ENCODE assay signal across 35 mouse cellular contexts in the genomic region with DNA sequence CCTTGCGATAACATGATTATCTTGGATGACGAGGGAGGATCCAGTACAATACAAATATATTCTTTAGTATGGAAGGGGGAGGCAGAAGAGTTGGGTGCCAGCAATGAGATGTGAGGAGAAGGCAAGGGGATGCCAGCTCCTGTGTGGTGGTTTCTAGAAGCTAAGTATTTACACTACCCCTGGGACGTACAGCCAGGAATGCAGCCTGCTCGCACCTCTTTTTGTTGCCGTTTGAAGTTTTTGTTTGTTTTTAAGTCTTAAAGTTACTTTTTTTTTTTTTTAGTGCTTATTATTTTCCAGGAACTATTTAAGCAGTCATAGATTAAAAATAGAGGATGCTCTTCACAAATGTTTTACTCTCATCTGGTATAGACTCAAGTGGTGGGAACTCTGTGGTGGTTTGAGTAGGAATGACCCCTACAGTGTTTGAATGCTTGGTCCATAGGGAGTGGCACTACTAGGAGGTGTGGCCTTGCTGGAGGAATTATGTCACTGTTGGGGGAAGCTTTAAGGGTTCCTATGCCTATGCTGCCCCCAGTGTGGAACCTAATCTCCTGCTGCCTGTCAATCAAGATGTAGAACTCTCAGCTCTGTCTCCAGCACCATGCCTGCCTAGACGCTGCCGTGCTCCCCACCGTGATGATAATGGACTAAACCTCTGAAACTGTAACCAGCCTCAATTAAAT. TPM values are rescaled to one million over a fixed set of nuclear protein-coding genes. Genes with fewer than 3 reads are reported as not detected.
DNase-seq lines count a peak whose midpoint lies in the region; ATAC-seq and TF ChIP-seq lines count a peak whose summit lies in the region.
"Had no signal": no experiment of that assay in that cellular context is flagged by ENCODE, and none has a peak within 500 bp of the region (broad histone marks: within the 10 kb centered on the region; RNA-seq: fewer than 3 reads in every experiment).

No protein-coding gene starts in this region.

- H3K9ac ChIP-seq in lung, postnatal 0 days (replicated peaks; ENCODE audit: low read depth) = no peak overlapping the region
- H3K9ac ChIP-seq in stomach, postnatal 0 days (ENCODE audit: low read length) = no peak overlapping the region
- H3K9ac ChIP-seq: embryonic facial prominence, embryonic 12.5 days; embryonic facial prominence, embryonic 15.5 days; forebrain, postnatal 0 days; heart, embryonic 15.5 days; hindbrain, embryonic 13.5 days; intestine, embryonic 15.5 days had no signal

- peak; percentile 68 for DNase-seq in lung, postnatal 0 days (ENCODE audit: low spot score)
- DNase-seq in lung, adult 18-20 months = no peak
- peak; percentile 75 for DNase-seq in R1 (ENCODE audit: low read depth, low spot score)
- no peak for DNase-seq in stomach, postnatal 0 days (ENCODE audit: low spot score)
- DNase-seq in gastrocnemius, adult 2 months = no peak
- DNase-seq: adrenal gland, postnatal 10 days; adrenal gland, postnatal 36 days; B cell, adult 2 months; cerebellum, adult 18-20 months; cerebellum, adult 9-10 months; cerebellum, postnatal 25 days; forebrain, postnatal 0 days; gastrocnemius, postnatal 36 days; heart, postnatal 10 days; heart, postnatal 36 days; kidney, adult 11 months had no signal

- WGBS in lung, postnatal 0 days = 45% methylated on average over 8 of the region's 8 CpGs
- 48% methylated on average over 8 of the region's 8 CpGs for WGBS in stomach, postnatal 0 days

- H3K9me3 ChIP-seq in lung, postnatal 0 days (ENCODE audit: low read length) = no peaks in the 10 kb centered on the region
- no peaks in the 10 kb centered on the region for H3K9me3 ChIP-seq in stomach, postnatal 0 days (ENCODE audit: control insufficient read depth, low read length)
- H3K9me3 ChIP-seq: embryonic facial prominence, embryonic 12.5 days; embryonic facial prominence, embryonic 15.5 days; heart, embryonic 15.5 days; hindbrain, embryonic 10.5 days; hindbrain, embryonic 13.5 days; intestine, embryonic 15.5 days had no signal

- intact Hi-C loops in gastrocnemius, adult 2 months (cut with DNase I) = no loop called here

- TF ChIP-seq EP300 in lung, postnatal 0 days (IDR thresholded peaks at IDR 0.05) = no peak
- TF ChIP-seq EP300 in stomach, postnatal 0 days (optimal IDR thresholded peaks at IDR 0.05) = no peak

- peak overlapping the region; percentile 38; the same call in 1 of the 2 replicates for H3K27ac ChIP-seq in lung, postnatal 0 days (ENCODE audit: low read length)
- no peak overlapping the region for H3K27ac ChIP-seq in stomach, postnatal 0 days (replicated peaks)
- no peak overlapping the region for H3K27ac ChIP-seq in gastrocnemius, adult 2 months
- H3K27ac ChIP-seq: embryonic facial prominence, embryonic 12.5 days; embryonic facial prominence, embryonic 15.5 days; heart, embryonic 15.5 days; hindbrain, embryonic 10.5 days; hindbrain, embryonic 13.5 days; intestine, embryonic 15.5 days had no signal

- no peak overlapping the region for H3K4me2 ChIP-seq in lung, postnatal 0 days (replicated peaks; ENCODE audit: low read depth, low read length)
- no peak overlapping the region for H3K4me2 ChIP-seq in stomach, postnatal 0 days (replicated peaks; ENCODE audit: low read depth)
- H3K4me2 ChIP-seq: embryonic facial prominence, embryonic 12.5 days; embryonic facial prominence, embryonic 15.5 days; heart, embryonic 11.5 days; heart, embryonic 15.5 days; hindbrain, embryonic 13.5 days; intestine, embryonic 15.5 days had no signal

- no peak overlapping the region for H3K4me3 ChIP-seq in lung, postnatal 0 days (ENCODE audit: low read depth, low read length)
- no peak overlapping the region for H3K4me3 ChIP-seq in stomach, postnatal 0 days (ENCODE audit: low read depth, low read length)
- H3K4me3 ChIP-seq in gastrocnemius, adult 2 months = no peak overlapping the region
- H3K4me3 ChIP-seq: embryonic facial prominence, embryonic 12.5 days; embryonic facial prominence, embryonic 15.5 days; heart, embryonic 15.5 days; hindbrain, embryonic 10.5 days; hindbrain, embryonic 13.5 days; intestine, embryonic 15.5 days had no signal

- peak; percentile 13; the same call in 1 of the 2 replicates for TF ChIP-seq CTCF in lung, postnatal 0 days (IDR thresholded peaks at IDR 0.05)
- TF ChIP-seq CTCF in stomach, postnatal 0 days (IDR thresholded peaks at IDR 0.05; ENCODE audit: low read depth) = no peak
- TF ChIP-seq CTCF in gastrocnemius, adult 2 months (IDR thresholded peaks at IDR 0.05) = no peak

- no peaks in the 10 kb centered on the region for H3K27me3 ChIP-seq in lung, postnatal 0 days (replicated peaks; ENCODE audit: insufficient read depth, low read length)
- H3K27me3 ChIP-seq in stomach, postnatal 0 days (ENCODE audit: control insufficient read depth, insufficient read depth, low read length) = no peaks in the 10 kb centered on the region
- H3K27me3 ChIP-seq: embryonic facial prominence, embryonic 12.5 days; embryonic facial prominence, embryonic 15.5 days; heart, embryonic 15.5 days; hindbrain, embryonic 13.5 days; intestine, embryonic 15.5 days had no signal

- peak; percentile 77 for ATAC-seq in lung, postnatal 0 days
- ATAC-seq in stomach, postnatal 0 days (ENCODE audit: low FRiP score, low TSS enrichment) = peak; percentile 18; the same call in 1 of the 2 replicates
- no peak for ATAC-seq in cerebellum, adult (ENCODE audit: insufficient number of reproducible peaks, low FRiP score, low TSS enrichment)
- ATAC-seq: forebrain, embryonic 14.5 days; forebrain, postnatal 0 days; hindbrain, embryonic 16.5 days; intestine, embryonic 15.5 days had no signal

- H3K36me3 ChIP-seq in lung, postnatal 0 days (ENCODE audit: insufficient read depth, low read length) = no peaks in the 10 kb centered on the region
- H3K36me3 ChIP-seq in stomach, postnatal 0 days (ENCODE audit: control insufficient read depth, insufficient read depth, low read length) = no peaks in the 10 kb centered on the region
- H3K36me3 ChIP-seq: embryonic facial prominence, embryonic 12.5 days; embryonic facial prominence, embryonic 15.5 days; heart, embryonic 15.5 days; hindbrain, embryonic 10.5 days; hindbrain, embryonic 13.5 days; intestine, embryonic 15.5 days had no signal

- no peaks in the 10 kb centered on the region for H3K4me1 ChIP-seq in lung, postnatal 0 days (ENCODE audit: insufficient read depth, low read depth, low read length)
- no peaks in the 10 kb centered on the region; the same call in 1 of the 2 replicates for H3K4me1 ChIP-seq in stomach, postnatal 0 days (replicated peaks; ENCODE audit: control insufficient read depth, insufficient read depth)
- H3K4me1 ChIP-seq: embryonic facial prominence, embryonic 12.5 days; embryonic facial prominence, embryonic 15.5 days; heart, embryonic 15.5 days; hindbrain, embryonic 13.5 days; intestine, embryonic 15.5 days had no signal

RNA-seq across cellular contexts. Expression of gene Spaar, which starts 9.3 kb away (rescaled TPM):
- 5.7 and 8.1 TPM in 2 replicates for polyA plus RNA-seq in lung, postnatal 0 days (2015; fragmentation: Nextera tagmentation; extraction: Ambion mirVana)
- 0.27 and 0.30 TPM in 2 replicates for polyA plus RNA-seq in stomach, postnatal 0 days (2015; fragmentation: Nextera tagmentation; extraction: Ambion mirVana)
- total RNA-seq in gastrocnemius, adult 2 months (2021) = 1 to 10 TPM; 1.4 to 2.3 TPM
- total RNA-seq: CH12.LX; common myeloid progenitor, adult 5-6 weeks; granulocyte monocyte progenitor cell, adult 5-6 weeks; MEL had no signal
- polyA plus RNA-seq: embryonic facial prominence, embryonic 12.5 days; forebrain, embryonic 11.5 days; hindbrain, embryonic 10.5 days; hindbrain, embryonic 13.5 days had no signal

RNA-seq across cellular contexts. Expression of gene Hrct1, which starts 12.1 kb away (rescaled TPM):
- 11.8 and 19.3 TPM in 2 replicates for polyA plus RNA-seq in lung, postnatal 0 days (2015; fragmentation: Nextera tagmentation; extraction: Ambion mirVana)
- 6.1 and 7.8 TPM in 2 replicates for polyA plus RNA-seq in stomach, postnatal 0 days (2015; fragmentation: Nextera tagmentation; extraction: Ambion mirVana)
- 1 to 10 TPM; 1.1 to 2.4 TPM for total RNA-seq in gastrocnemius, adult 2 months (2021)
- total RNA-seq: CH12.LX; common myeloid progenitor, adult 5-6 weeks; granulocyte monocyte progenitor cell, adult 5-6 weeks; MEL had no signal
- polyA plus RNA-seq: forebrain, embryonic 11.5 days had no signal

RNA-seq across cellular contexts. Expression of gene Olfr71, which starts 29.1 kb away (rescaled TPM):
- polyA plus RNA-seq in lung, postnatal 0 days (2015; fragmentation: Nextera tagmentation; extraction: Ambion mirVana) = 0.17 TPM in 1 of 2 replicates, not detected in the other
- not detected in 2 replicates for polyA plus RNA-seq in stomach, postnatal 0 days (2015; fragmentation: Nextera tagmentation; extraction: Ambion mirVana)
- total RNA-seq in gastrocnemius, adult 2 months (2021) = not detected
- total RNA-seq: adrenal gland, adult 18-20 months; adrenal gland, postnatal 10 days; adrenal gland, postnatal 36 days; CH12.LX; common myeloid progenitor, adult 5-6 weeks; forebrain, postnatal 0 days; gastrocnemius, adult 8-10 months; gastrocnemius, postnatal 36 days; granulocyte monocyte progenitor cell, adult 5-6 weeks; heart, adult 8-10 months; heart, postnatal 10 days; heart, postnatal 36 days; MEL had no signal
- polyA plus RNA-seq: embryonic facial prominence, embryonic 15.5 days; forebrain, embryonic 11.5 days; forebrain, embryonic 14.5 days; forebrain, postnatal 0 days; frontal cortex, adult 2 months; heart, embryonic 11.5 days; heart, embryonic 15.5 days; hindbrain, embryonic 10.5 days; hindbrain, embryonic 13.5 days; intestine, embryonic 15.5 days had no signal

RNA-seq across cellular contexts. Expression of gene Olfr159, which starts 31.7 kb away (rescaled TPM):
- polyA plus RNA-seq in lung, postnatal 0 days (2015; fragmentation: Nextera tagmentation; extraction: Ambion mirVana) = not detected in 2 replicates
- polyA plus RNA-seq in stomach, postnatal 0 days (2015; fragmentation: Nextera tagmentation; extraction: Ambion mirVana) = not detected in 2 replicates
- total RNA-seq in gastrocnemius, adult 2 months (2021) = not detected
- total RNA-seq: adrenal gland, adult 18-20 months; adrenal gland, postnatal 10 days; adrenal gland, postnatal 36 days; CH12.LX; common myeloid progenitor, adult 5-6 weeks; forebrain, postnatal 0 days; gastrocnemius, adult 8-10 months; gastrocnemius, postnatal 36 days; granulocyte monocyte progenitor cell, adult 5-6 weeks; heart, adult 8-10 months; heart, postnatal 10 days; heart, postnatal 36 days; MEL had no signal
- polyA plus RNA-seq: embryonic facial prominence, embryonic 12.5 days; embryonic facial prominence, embryonic 15.5 days; forebrain, embryonic 11.5 days; forebrain, embryonic 14.5 days; forebrain, postnatal 0 days; frontal cortex, adult 2 months; heart, embryonic 11.5 days; heart, embryonic 15.5 days; hindbrain, embryonic 10.5 days; hindbrain, embryonic 13.5 days; hindbrain, embryonic 16.5 days; intestine, embryonic 15.5 days had no signal

RNA-seq across cellular contexts. Expression of gene Olfr70, which starts 38.5 kb away (rescaled TPM):
- not detected in 2 replicates for polyA plus RNA-seq in lung, postnatal 0 days (2015; fragmentation: Nextera tagmentation; extraction: Ambion mirVana)
- not detected in 2 replicates for polyA plus RNA-seq in stomach, postnatal 0 days (2015; fragmentation: Nextera tagmentation; extraction: Ambion mirVana)
- total RNA-seq in gastrocnemius, adult 2 months (2021) = not detected
- total RNA-seq: adrenal gland, adult 18-20 months; adrenal gland, postnatal 10 days; adrenal gland, postnatal 36 days; CH12.LX; common myeloid progenitor, adult 5-6 weeks; forebrain, postnatal 0 days; gastrocnemius, adult 8-10 months; gastrocnemius, postnatal 36 days; granulocyte monocyte progenitor cell, adult 5-6 weeks; heart, adult 8-10 months; heart, postnatal 10 days; heart, postnatal 36 days; MEL had no signal
- polyA plus RNA-seq: embryonic facial prominence, embryonic 12.5 days; embryonic facial prominence, embryonic 15.5 days; forebrain, embryonic 11.5 days; forebrain, embryonic 14.5 days; forebrain, postnatal 0 days; frontal cortex, adult 2 months; heart, embryonic 11.5 days; heart, embryonic 15.5 days; hindbrain, embryonic 10.5 days; hindbrain, embryonic 13.5 days; intestine, embryonic 15.5 days had no signal

Comparison
In these comparisons a context has a peak if more than half of its experiments do, and no peak if none do; other contexts are left out.
1. DNase-seq: peak in lung, postnatal 0 days (single experiment) and R1 (single experiment); none in lung, adult 18-20 months (0 of 2), stomach, postnatal 0 days (single experiment) and gastrocnemius, adult 2 months (single experiment).